Mouse (Mus musculus): ENCODE results near the gene Vmn2r46.
"Not testable (repeated sequence)": the region's sequence is repeated elsewhere in the genome, so short reads cannot be mapped to it uniquely, and the experiment has no call there.

Vmn2r46 gene

DNA sequence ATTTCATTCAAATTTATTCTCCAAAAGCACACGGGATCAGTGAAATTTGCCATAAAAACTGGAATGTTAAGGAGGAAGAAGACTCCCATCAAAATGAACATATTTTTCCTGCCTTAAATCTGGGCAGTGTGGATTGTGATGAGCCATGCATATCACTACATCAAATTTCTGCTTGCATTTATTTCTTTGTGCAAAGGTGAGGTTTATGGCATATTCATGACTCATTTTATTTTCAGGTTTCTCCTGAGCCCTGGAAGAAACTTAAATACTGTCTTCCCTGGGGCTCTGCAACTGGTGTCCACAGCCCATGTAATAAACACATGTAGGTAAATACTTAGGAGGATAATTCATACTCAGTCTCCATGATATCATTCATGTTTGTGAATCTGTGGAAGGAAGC is at the start of gene Vmn2r46:
Gene Vmn2r46 (minus strand): TSS at position 101 of the 400 bp plus-strand sequence.
- DNase-seq (ENCODE audit: low spot score in 2 of 2), result not testable (repeated sequence)
